Comparison of ENCODE assay signal across 19 mouse cellular contexts in the genomic region with DNA sequence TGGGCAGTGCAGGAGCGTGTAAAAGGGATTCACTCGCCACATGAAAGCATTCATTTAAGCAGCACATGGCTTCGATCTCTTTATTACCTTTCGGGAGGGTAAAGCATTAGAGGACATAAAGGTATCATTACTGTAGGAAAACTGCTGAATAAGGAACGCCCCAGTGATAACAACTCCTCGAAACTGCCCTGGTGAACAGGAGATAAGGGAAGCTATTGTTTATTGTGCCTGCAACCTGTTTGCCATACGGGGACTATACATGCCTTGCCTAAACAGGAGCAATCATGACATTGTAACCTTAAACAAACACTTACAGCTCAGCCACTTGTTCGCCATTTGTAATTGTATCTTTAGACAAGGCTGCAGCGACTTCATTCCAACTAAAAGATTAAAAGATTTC.
DNase-seq lines count a peak whose midpoint lies in the region; ATAC-seq lines count a peak whose summit lies in the region.
"Had no signal": no experiment of that assay in that cellular context is flagged by ENCODE, and none has a peak within 500 bp of the region (broad histone marks: within the 10 kb centered on the region; RNA-seq: fewer than 3 reads in every experiment).

No protein-coding gene starts in this region.

- H3K36me3 ChIP-seq in hindbrain, embryonic 15.5 days = no peaks in the 10 kb centered on the region
- H3K36me3 ChIP-seq in hindbrain, embryonic 10.5 days = no peaks in the 10 kb centered on the region
- no peaks in the 10 kb centered on the region for H3K36me3 ChIP-seq in midbrain, embryonic 15.5 days (replicated peaks)
- H3K36me3 ChIP-seq in midbrain, embryonic 10.5 days = no peaks in the 10 kb centered on the region
- no peaks in the 10 kb centered on the region for H3K36me3 ChIP-seq in intestine, embryonic 15.5 days
- no peaks in the 10 kb centered on the region for H3K36me3 ChIP-seq in neural tube, embryonic 15.5 days
- H3K36me3 ChIP-seq: G1E; heart, embryonic 10.5 days had no signal

- peaks cover 12% of the 10 kb centered on the region; the same call in 1 of the 2 replicates for H3K4me1 ChIP-seq in hindbrain, embryonic 15.5 days (replicated peaks)
- H3K4me1 ChIP-seq in hindbrain, embryonic 10.5 days (replicated peaks) = peaks cover 6% of the 10 kb centered on the region; the same call in 1 of the 2 replicates
- peaks cover 14% of the 10 kb centered on the region for H3K4me1 ChIP-seq in midbrain, embryonic 15.5 days
- peaks cover 6% of the 10 kb centered on the region for H3K4me1 ChIP-seq in midbrain, embryonic 10.5 days
- H3K4me1 ChIP-seq in intestine, embryonic 15.5 days (replicated peaks) = 0 out of 2 replicates have a peak, but pooled peaks cover 4% of the 10 kb centered on the region
- peaks cover 11% of the 10 kb centered on the region for H3K4me1 ChIP-seq in neural tube, embryonic 15.5 days

- no peaks in the 10 kb centered on the region for H3K27me3 ChIP-seq in hindbrain, embryonic 15.5 days
- peaks cover 18% of the 10 kb centered on the region; the same call in 1 of the 2 replicates for H3K27me3 ChIP-seq in hindbrain, embryonic 10.5 days (ENCODE audit: insufficient read depth, poor library complexity, severe bottlenecking)
- no peaks in the 10 kb centered on the region for H3K27me3 ChIP-seq in midbrain, embryonic 15.5 days (replicated peaks)
- H3K27me3 ChIP-seq in midbrain, embryonic 10.5 days (ENCODE audit: low read depth, poor library complexity, severe bottlenecking) = no peaks in the 10 kb centered on the region; the same call in 1 of the 2 replicates
- H3K27me3 ChIP-seq in intestine, embryonic 15.5 days (replicated peaks) = no peaks in the 10 kb centered on the region
- H3K27me3 ChIP-seq in neural tube, embryonic 15.5 days (replicated peaks) = no peaks in the 10 kb centered on the region

- H3K9me3 ChIP-seq in hindbrain, embryonic 15.5 days = no peaks in the 10 kb centered on the region
- H3K9me3 ChIP-seq in hindbrain, embryonic 10.5 days = no peaks in the 10 kb centered on the region
- H3K9me3 ChIP-seq in midbrain, embryonic 15.5 days = no peaks in the 10 kb centered on the region
- no peaks in the 10 kb centered on the region for H3K9me3 ChIP-seq in midbrain, embryonic 10.5 days (replicated peaks)
- no peaks in the 10 kb centered on the region for H3K9me3 ChIP-seq in intestine, embryonic 15.5 days
- no peaks in the 10 kb centered on the region for H3K9me3 ChIP-seq in neural tube, embryonic 15.5 days (replicated peaks)
- H3K9me3 ChIP-seq: G1E; heart, embryonic 10.5 days had no signal

- no peak for ATAC-seq in hindbrain, embryonic 15.5 days (ENCODE audit: low FRiP score, low read depth)
- ATAC-seq in midbrain, embryonic 15.5 days (replicated peaks) = no peak; the same call in 1 of the 2 replicates
- ATAC-seq in intestine, embryonic 15.5 days = peak; percentile 72
- no peak for ATAC-seq in neural tube, embryonic 15.5 days (ENCODE audit: low FRiP score)

- H3K27ac ChIP-seq in hindbrain, embryonic 15.5 days (replicated peaks) = peak overlapping the region; percentile 30; the same call in 1 of the 2 replicates
- no peak overlapping the region for H3K27ac ChIP-seq in hindbrain, embryonic 10.5 days
- no peak overlapping the region; the same call in 1 of the 2 replicates for H3K27ac ChIP-seq in midbrain, embryonic 15.5 days
- no peak overlapping the region for H3K27ac ChIP-seq in midbrain, embryonic 10.5 days (replicated peaks)
- no peak overlapping the region for H3K27ac ChIP-seq in intestine, embryonic 15.5 days
- no peak overlapping the region for H3K27ac ChIP-seq in neural tube, embryonic 15.5 days (replicated peaks)
- H3K27ac ChIP-seq: heart, embryonic 10.5 days had no signal

- no peak for DNase-seq in hindbrain, embryonic 10.5 days (ENCODE audit: low spot score)
- no peak for DNase-seq in midbrain, embryonic 10.5 days (ENCODE audit: low spot score)
- no peak for DNase-seq in right cerebral cortex, postnatal 36 days (ENCODE audit: low spot score in 2 of 2)
- DNase-seq in ovary, postnatal 10 days (ENCODE audit: low spot score) = no peak
- DNase-seq: adrenal gland, adult 8-10 months; cerebellum, adult 9-10 months; gastrocnemius, postnatal 25 days; kidney, adult 2 months; kidney, postnatal 36 days; left cerebral cortex, postnatal 4 days; lung, postnatal 10 days; right cerebral cortex, adult 18-20 months had no signal

- H3K4me2 ChIP-seq in hindbrain, embryonic 15.5 days = 0 out of 2 replicates have a peak overlapping the region, but pooled peaks have one; percentile 14
- peak overlapping the region; percentile 1; the same call in 1 of the 2 replicates for H3K4me2 ChIP-seq in midbrain, embryonic 15.5 days
- peak overlapping the region; percentile 30 for H3K4me2 ChIP-seq in intestine, embryonic 15.5 days (replicated peaks)
- peak overlapping the region; percentile 34; the same call in 1 of the 2 replicates for H3K4me2 ChIP-seq in neural tube, embryonic 15.5 days

- H3K4me3 ChIP-seq in hindbrain, embryonic 15.5 days = no peak overlapping the region
- H3K4me3 ChIP-seq in hindbrain, embryonic 10.5 days = no peak overlapping the region
- no peak overlapping the region for H3K4me3 ChIP-seq in midbrain, embryonic 15.5 days
- no peak overlapping the region for H3K4me3 ChIP-seq in midbrain, embryonic 10.5 days
- H3K4me3 ChIP-seq in intestine, embryonic 15.5 days (replicated peaks) = no peak overlapping the region
- no peak overlapping the region for H3K4me3 ChIP-seq in neural tube, embryonic 15.5 days (replicated peaks)
- H3K4me3 ChIP-seq: erythroblast, embryonic 14.5 days; heart, embryonic 10.5 days had no signal

- 38% methylated on average over 9 of the region's 9 CpGs for WGBS in hindbrain, embryonic 15.5 days
- WGBS in hindbrain, embryonic 10.5 days = 73% methylated on average over 9 of the region's 9 CpGs
- WGBS in midbrain, embryonic 15.5 days = 27% methylated on average over 9 of the region's 9 CpGs
- 67% methylated on average over 9 of the region's 9 CpGs for WGBS in midbrain, embryonic 10.5 days
- WGBS in intestine, embryonic 15.5 days = 25% methylated on average over 9 of the region's 9 CpGs
- WGBS in neural tube, embryonic 15.5 days = 15% methylated on average over 9 of the region's 9 CpGs

- no peak overlapping the region for H3K9ac ChIP-seq in hindbrain, embryonic 15.5 days
- H3K9ac ChIP-seq in midbrain, embryonic 15.5 days = no peak overlapping the region
- no peak overlapping the region for H3K9ac ChIP-seq in intestine, embryonic 15.5 days
- H3K9ac ChIP-seq in neural tube, embryonic 15.5 days (replicated peaks) = no peak overlapping the region
